ENCODE assay signal across 8 mouse cellular contexts in genomic region chr17:87446767-87447611, GRCm38 (mm10). TPM values are rescaled to one million over a fixed set of nuclear protein-coding genes. Genes with fewer than 3 reads are reported as not detected.
DNase-seq lines count a peak whose midpoint lies in the region; ATAC-seq and TF ChIP-seq lines count a peak whose summit lies in the region.

Gene Calm2 (minus strand): TSS chr17:87446935.

- no peaks in the 10 kb centered on the region for H3K27me3 ChIP-seq in G1E (ENCODE audit: insufficient read depth, low read length)
- no peaks in the 10 kb centered on the region for H3K27me3 ChIP-seq in forebrain, embryonic 16.5 days (replicated peaks; ENCODE audit: control insufficient read depth, insufficient read depth, low read length)
- H3K27me3 ChIP-seq in lung, embryonic 14.5 days (ENCODE audit: insufficient read depth, low read length) = no peaks in the 10 kb centered on the region
- no peaks in the 10 kb centered on the region for H3K27me3 ChIP-seq in thymus, adult 2 months (ENCODE audit: control insufficient read depth, insufficient read depth, low read length)

- peak within 1 kb of the TSS; percentile 93 for H3K4me2 ChIP-seq in forebrain, embryonic 16.5 days (ENCODE audit: low read length)
- peak within 1 kb of the TSS; percentile 86 for H3K4me2 ChIP-seq in lung, embryonic 14.5 days

- H3K36me3 ChIP-seq in G1E (replicated peaks) = peaks cover 20% of the 10 kb centered on the region
- no peaks in the 10 kb centered on the region; the same call in 1 of the 2 replicates for H3K36me3 ChIP-seq in forebrain, embryonic 16.5 days (ENCODE audit: control insufficient read depth, insufficient read depth)
- H3K36me3 ChIP-seq in lung, embryonic 14.5 days (ENCODE audit: insufficient read depth) = peaks cover 5% of the 10 kb centered on the region; the same call in 1 of the 2 replicates
- no peaks in the 10 kb centered on the region for H3K36me3 ChIP-seq in thymus, adult 2 months (ENCODE audit: control insufficient read depth, insufficient read depth, low read length)

- H3K27ac ChIP-seq in forebrain, embryonic 16.5 days (ENCODE audit: low read length) = peak within 1 kb of the TSS; percentile 99
- peak within 1 kb of the TSS; percentile 99 for H3K27ac ChIP-seq in layer of hippocampus, adult 2 months
- H3K27ac ChIP-seq in lung, embryonic 14.5 days (ENCODE audit: low read depth) = peak within 1 kb of the TSS; percentile 98
- peak within 1 kb of the TSS; percentile 100 for H3K27ac ChIP-seq in olfactory bulb, adult 2 months (ENCODE audit: insufficient read depth, low read depth, low read length)
- H3K27ac ChIP-seq in thymus, adult 2 months (ENCODE audit: control insufficient read depth, insufficient read depth, low read length) = peak within 1 kb of the TSS; percentile 87

- under 1% methylated on average over 66 of the region's 69 CpGs for WGBS in forebrain, embryonic 16.5 days
- under 1% methylated on average over 68 of the region's 69 CpGs for WGBS in lung, embryonic 14.5 days
- WGBS in olfactory bulb, adult 2 months = under 1% methylated on average over 68 of the region's 69 CpGs
- WGBS in thymus, adult 2 months = under 1% methylated on average over 69 of the region's 69 CpGs

- no peak for TF ChIP-seq CTCF in G1E (IDR thresholded peaks at IDR 0.05; ENCODE audit: low read depth, low read length)
- TF ChIP-seq CTCF in layer of hippocampus, adult 2 months (conservative IDR thresholded peaks at IDR 0.05) = peak; percentile 32
- peak; percentile 57 for TF ChIP-seq CTCF in lung, embryonic 14.5 days (IDR thresholded peaks at IDR 0.05; ENCODE audit: low read depth)
- TF ChIP-seq CTCF in olfactory bulb, adult 2 months (IDR thresholded peaks at IDR 0.05; ENCODE audit: insufficient read depth, low read depth, low read length) = no peak; the same call in 1 of the 2 replicates
- TF ChIP-seq CTCF in thymus, adult 2 months (IDR thresholded peaks at IDR 0.05; ENCODE audit: borderline replicate concordance, control insufficient read depth, extremely low read depth, insufficient read depth, low read length, poor library complexity) = no peak

- intact Hi-C loops in heart, postnatal 36 days (cut with DNase I) = loop anchor here (1.0 to 5.0 kb wide), 5 partner anchors 26 to 132 kb away; no protein-coding TSS in a partner anchor

- H3K9ac ChIP-seq in forebrain, embryonic 16.5 days (replicated peaks; ENCODE audit: low read depth, low read length) = peak within 1 kb of the TSS; percentile 100
- H3K9ac ChIP-seq in lung, embryonic 14.5 days = peak within 1 kb of the TSS; percentile 97

- TF ChIP-seq POLR2A in olfactory bulb, adult 2 months (IDR thresholded peaks at IDR 0.05; ENCODE audit: insufficient read depth, low read depth, low read length) = peak; percentile 94
- peak; percentile 99 for TF ChIP-seq POLR2A in thymus, adult 2 months (IDR thresholded peaks at IDR 0.05; ENCODE audit: control insufficient read depth, extremely low read depth, insufficient read depth, low read length, poor library complexity)

- H3K4me3 ChIP-seq in G1E (ENCODE audit: low read depth, low read length) = peak within 1 kb of the TSS; percentile 84
- H3K4me3 ChIP-seq in forebrain, embryonic 16.5 days (replicated peaks; ENCODE audit: low read length) = peak within 1 kb of the TSS; percentile 93
- peak within 1 kb of the TSS; percentile 85 for H3K4me3 ChIP-seq in layer of hippocampus, adult 2 months
- peak within 1 kb of the TSS; percentile 96 for H3K4me3 ChIP-seq in lung, embryonic 14.5 days (ENCODE audit: low read depth, low read length)
- peak within 1 kb of the TSS; percentile 95 for H3K4me3 ChIP-seq in olfactory bulb, adult 2 months (ENCODE audit: insufficient read depth, low read depth, low read length)
- H3K4me3 ChIP-seq in thymus, adult 2 months (ENCODE audit: control insufficient read depth, insufficient read depth, low read length) = peak within 1 kb of the TSS; percentile 74

- peak; percentile 95 for DNase-seq in G1E (ENCODE audit: low spot score)
- peak; percentile 97 to 98 for DNase-seq in cerebellum, adult 18-20 months
- peak; percentile 98 to 99 for DNase-seq in heart, postnatal 36 days
- peak; percentile 97 to 99 for DNase-seq in layer of hippocampus, adult 2 months (ENCODE audit: low spot score in 2 of 2)
- peak; percentile 98 for DNase-seq in lung, embryonic 14.5 days
- peak; percentile 97 for DNase-seq in thymus, adult 2 months

- H3K4me1 ChIP-seq in G1E (ENCODE audit: insufficient read depth, low read depth, low read length) = peaks cover 53% of the 10 kb centered on the region
- H3K4me1 ChIP-seq in forebrain, embryonic 16.5 days (replicated peaks; ENCODE audit: control insufficient read depth, insufficient read depth, low read length) = peaks cover 31% of the 10 kb centered on the region
- peaks cover 17% of the 10 kb centered on the region for H3K4me1 ChIP-seq in lung, embryonic 14.5 days (ENCODE audit: insufficient read depth)
- no peaks in the 10 kb centered on the region for H3K4me1 ChIP-seq in olfactory bulb, adult 2 months (ENCODE audit: control insufficient read depth, insufficient read depth, low read length)
- peaks cover 5% of the 10 kb centered on the region for H3K4me1 ChIP-seq in thymus, adult 2 months (replicated peaks; ENCODE audit: control insufficient read depth, insufficient read depth, low read length)

- ATAC-seq in G1E (ENCODE audit: extremely low read depth, insufficient number of reproducible peaks, low FRiP score, poor library complexity, severe bottlenecking) = peak; percentile 79
- peak; percentile 89 for ATAC-seq in forebrain, embryonic 16.5 days
- ATAC-seq in lung, embryonic 14.5 days (ENCODE audit: insufficient read depth) = peak; percentile 92

- peaks cover 3% of the 10 kb centered on the region; the same call in 1 of the 2 replicates for H3K9me3 ChIP-seq in G1E (replicated peaks)
- no peaks in the 10 kb centered on the region for H3K9me3 ChIP-seq in forebrain, embryonic 16.5 days (ENCODE audit: control insufficient read depth, low read length)
- no peaks in the 10 kb centered on the region for H3K9me3 ChIP-seq in lung, embryonic 14.5 days (ENCODE audit: low read depth, low read length)

RNA-seq across cellular contexts. Expression of gene Calm2, which starts in this region (rescaled TPM):
- 314 and 349 TPM in 2 replicates for total RNA-seq in G1E (2014; fragmentation: Nextera tagmentation)
- 691 and 701 TPM in 2 replicates for total RNA-seq in G1E (2017)
- 40.0 and 50.7 TPM in 2 replicates for polyA plus RNA-seq in G1E (2012)
- polyA plus RNA-seq in forebrain, embryonic 16.5 days (2015; fragmentation: Nextera tagmentation; extraction: Ambion mirVana) = 1,924 and 2,147 TPM in 2 replicates
- 100 to 1,000 TPM; 133 to 154 TPM for total RNA-seq in heart, postnatal 36 days (2021)
- total RNA-seq in layer of hippocampus, adult 2 months (2021) = 1,000 to 10,000 TPM; 2,133 to 2,202 TPM
- polyA plus RNA-seq in lung, embryonic 14.5 days (2014; fragmentation: Nextera tagmentation; extraction: Ambion mirVana) = 944 and 965 TPM in 2 replicates
- polyA plus RNA-seq in olfactory bulb, adult 2 months (2012; ENCODE audit: insufficient read depth, insufficient read length, low replicate concordance, missing spikeins) = 549 and 1,470 TPM in 2 replicates
- 57.1 and 57.3 TPM in 2 replicates for polyA plus RNA-seq in thymus, adult 2 months (2012; rRNA removed)

Comparison
In these comparisons a context has a peak if more than half of its experiments do, and no peak if none do; other contexts are left out.
1. Peak in every context shown above with its lines: DNase-seq, ATAC-seq, H3K4me3 ChIP-seq and H3K27ac ChIP-seq.
2. CTCF ChIP-seq: peak in layer of hippocampus, adult 2 months (single experiment) and lung, embryonic 14.5 days (single experiment); none in G1E (single experiment), olfactory bulb, adult 2 months (single experiment) and thymus, adult 2 months (single experiment).